Mouse (Mus musculus) spleen, adult 2 months (tissue): Measurements from ENCODE around the gene Rnf207. TPM values are rescaled to one million over a fixed set of nuclear protein-coding genes. Genes with fewer than 3 reads are reported as not detected.
A peak's percentile ranks its signal among the peaks of the same experiment; 100 is the strongest.

Experiments
- DNase-seq, 2 experiments: peaks; one replicate each; pipeline versions ENCODE4 v3.0.0 to v3.0.0-alpha.2; 2012 to 2021; ENCODE audit warnings: low spot score in 2 of 2, low read depth in 1 of 2
- H3K27ac ChIP-seq: fragments of 200-500 bp; 2 replicates; pipeline ENCODE4 v1.5.1; 2012; ENCODE audit warnings: low read length, inconsistent platforms; ENCODE audit not compliant: insufficient read depth
- H3K27me3 ChIP-seq: fragments of 200-500 bp; 2 replicates; pipeline ENCODE4 v1.6.1; 2012; ENCODE audit warnings: mild to moderate bottlenecking, moderate library complexity, low read length, inconsistent platforms; ENCODE audit not compliant: control insufficient read depth, insufficient read depth
- H3K36me3 ChIP-seq: fragments of 200-500 bp; 2 replicates; pipeline ENCODE4 v1.6.1; 2012; ENCODE audit warnings: mild to moderate bottlenecking, low read length, inconsistent platforms; ENCODE audit not compliant: control insufficient read depth, insufficient read depth
- H3K4me1 ChIP-seq: fragments of 200-500 bp; 2 replicates; pipeline ENCODE4 v1.6.1; 2011; ENCODE audit warnings: inconsistent platforms; ENCODE audit not compliant: control insufficient read depth, insufficient read depth, insufficient read length
- H3K4me3 ChIP-seq: fragments of 200-500 bp; 2 replicates; pipeline ENCODE4 v1.5.1; 2011; ENCODE audit warnings: mild to moderate bottlenecking, inconsistent platforms; ENCODE audit not compliant: insufficient read depth, insufficient read length; ENCODE audit errors: extremely low read depth
- CTCF ChIP-seq: fragments of 200-500 bp; IDR thresholded peaks from 2 replicates; pipeline ENCODE4 v1.5.1; 2011; ENCODE audit warnings: mild to moderate bottlenecking, inconsistent platforms; ENCODE audit not compliant: insufficient read depth, insufficient read length, insufficient replicate concordance; ENCODE audit errors: extremely low read depth
- POLR2A ChIP-seq: fragments of 200-500 bp; IDR thresholded peaks from 2 replicates; pipeline ENCODE4 v1.6.1; 2011; ENCODE audit warnings: low read depth, low read length, inconsistent platforms
- WGBS: fragments of 180-500 bp; shearing (Covaris S2); methylation state at CpG from one replicate; pipeline ENCODE4 v1.1.7; 2018; 5-methylcytosine and 5-hydroxymethylcytosine counted together
- polyA plus RNA-seq: library from polyadenylated mRNA; depleted of rRNA; stranded (reverse); fragments of >200 nt; gene quantifications from 2 replicates; pipeline ENCODE4 v1.2.3, GENCODE M21; 2012

Gene Rnf207
- polyA plus RNA-seq, 1 experiment = 0.08 TPM

DNA sequence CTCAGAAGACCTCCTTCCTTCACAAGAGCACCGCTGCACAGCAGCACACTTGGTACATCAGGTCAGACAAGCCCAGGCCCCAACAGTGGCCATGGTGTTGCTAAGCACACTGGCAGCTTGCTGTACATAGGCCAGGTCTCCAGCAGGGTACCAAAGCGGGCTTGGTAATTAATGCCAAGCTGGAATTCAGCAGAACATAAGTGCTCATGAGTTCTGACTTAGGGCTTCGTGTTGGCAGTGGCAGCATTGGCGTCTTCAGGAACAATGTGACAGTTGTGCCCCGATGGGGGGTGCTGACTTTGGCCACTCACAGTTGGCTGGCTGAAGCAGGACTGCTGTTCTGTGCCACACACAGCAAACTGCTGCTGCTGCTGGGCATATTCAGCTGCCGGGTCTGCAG is 14.1 kb downstream of the Rnf207 start:
- WGBS = 94% methylated on average over 6 of the region's 6 CpGs

DNA sequence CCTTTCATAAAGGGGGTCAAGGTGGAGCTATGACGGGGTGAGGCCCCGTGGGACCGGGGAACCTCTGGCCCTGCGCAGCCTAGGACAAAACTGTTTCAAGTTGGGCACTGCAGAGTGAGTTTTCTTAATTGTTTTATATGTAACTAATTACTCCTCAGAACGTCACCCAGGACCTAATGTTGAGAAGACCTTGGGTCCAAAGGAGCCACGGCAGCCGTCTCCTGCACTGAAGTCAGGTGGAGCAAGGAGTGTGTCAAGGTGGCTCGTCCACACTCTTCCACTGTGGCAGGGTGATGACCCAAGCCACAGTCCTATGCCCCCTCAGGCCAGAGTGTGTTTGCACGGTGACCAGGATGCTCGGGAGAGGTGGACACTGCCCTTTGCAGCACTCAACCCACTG is 15.6 kb downstream of the Rnf207 start:
- peaks cover 22% of the 10 kb centered on the region for H3K36me3 ChIP-seq
- peaks cover 3% of the 10 kb centered on the region; the same call in 1 of the 2 replicates for H3K4me1 ChIP-seq
- 95% methylated on average over 10 of the region's 10 CpGs for WGBS
- H3K4me3 ChIP-seq = no peak overlapping the region
- no peaks in the 10 kb centered on the region for H3K27me3 ChIP-seq
- TF ChIP-seq POLR2A (no peak), CTCF (no peak)
- H3K27ac ChIP-seq = no peak overlapping the region
- no peak for DNase-seq

More for the DNA sequence above, 14.1 kb downstream of the Rnf207 start:
- H3K36me3 ChIP-seq = peaks cover 22% of the 10 kb centered on the region
- no peaks in the 10 kb centered on the region for H3K27me3 ChIP-seq
- no peak for TF ChIP-seq POLR2A
- TF ChIP-seq CTCF = no peak
- DNase-seq = no peak
- no peak overlapping the region for H3K27ac ChIP-seq
- no peak overlapping the region for H3K4me3 ChIP-seq
- H3K4me1 ChIP-seq = peaks cover 3% of the 10 kb centered on the region; the same call in 1 of the 2 replicates

DNA sequence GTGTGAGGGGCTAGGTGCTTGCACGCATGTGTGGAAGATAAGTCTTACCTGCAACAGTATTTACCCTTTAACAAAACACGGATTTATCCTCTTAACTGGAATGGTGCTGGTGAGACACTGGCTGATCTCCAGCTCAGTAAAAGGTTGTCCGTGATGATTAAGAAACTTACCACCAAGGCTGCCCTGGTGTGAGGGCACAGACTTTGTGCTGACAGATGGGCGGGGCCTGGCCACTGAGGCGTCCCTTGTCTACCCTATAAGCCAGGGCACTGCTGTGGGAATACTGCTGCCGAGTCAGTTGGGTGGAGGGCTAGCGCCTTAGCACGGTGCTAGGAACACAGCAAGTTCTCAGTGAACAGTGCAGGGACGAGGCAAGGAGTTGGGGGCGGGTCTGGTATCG is 16.8 kb downstream of the Rnf207 start:
- Histone ChIP-seq H3K4me3 (no peak overlapping the region), H3K36me3 (peaks cover 21% of the 10 kb centered on the region), H3K4me1 (peaks cover 8% of the 10 kb centered on the region), H3K27ac (no peak overlapping the region), H3K27me3 (no peaks in the 10 kb centered on the region)
- TF ChIP-seq POLR2A = no peak
- no peak for TF ChIP-seq CTCF
- 88% methylated on average over 11 of the region's 11 CpGs for WGBS
- DNase-seq = no peak

DNA sequence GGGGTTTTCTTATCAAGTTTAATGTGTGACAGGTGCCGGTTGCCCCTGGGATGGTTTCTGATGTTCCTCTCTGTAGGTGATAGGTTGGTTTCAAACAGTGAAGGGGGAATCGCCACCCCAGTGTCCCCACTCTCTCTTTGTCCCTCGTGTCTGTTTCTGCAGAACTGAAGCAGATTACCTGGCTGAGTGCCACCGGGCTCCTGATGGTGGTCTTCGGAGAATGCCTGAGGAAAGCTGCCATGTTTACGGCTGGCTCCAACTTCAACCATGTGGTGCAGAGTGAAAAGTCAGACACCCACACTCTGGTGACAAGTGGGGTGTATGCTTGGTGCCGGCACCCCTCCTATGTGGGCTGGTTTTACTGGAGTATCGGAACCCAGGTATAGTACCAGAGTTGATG is 18.4 kb downstream of the Rnf207 start:
- WGBS = 89% methylated on average over 8 of the region's 8 CpGs
- TF ChIP-seq POLR2A (no peak), CTCF (no peak)
- Histone ChIP-seq H3K27me3 (no peaks in the 10 kb centered on the region), H3K27ac (no peak overlapping the region), H3K4me1 (peaks cover 10% of the 10 kb centered on the region), H3K4me3 (no peak overlapping the region), H3K36me3 (peaks cover 21% of the 10 kb centered on the region)
- no peak for DNase-seq

DNA sequence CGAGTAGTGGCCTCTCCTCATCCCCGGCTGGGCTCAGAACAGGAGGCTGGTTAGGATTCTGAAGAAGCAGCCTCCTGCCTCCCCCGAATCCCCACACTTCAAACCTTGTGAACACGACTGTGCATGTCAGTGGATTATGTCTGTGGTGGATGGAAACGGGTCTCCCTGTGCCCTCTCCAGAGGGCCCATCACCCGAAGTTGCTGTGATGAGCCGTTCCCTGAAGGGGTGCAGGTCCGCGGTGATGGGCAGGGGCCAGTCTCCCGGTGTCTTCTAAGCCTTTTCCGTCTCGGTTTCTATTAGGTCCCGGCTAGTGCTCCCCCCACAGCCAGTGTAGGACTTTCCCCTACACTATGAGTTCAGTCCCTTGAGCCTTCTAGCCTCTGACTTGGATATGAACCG is 20.0 kb downstream of the Rnf207 start:
- WGBS = 91% methylated on average over 14 of the region's 14 CpGs
- Histone ChIP-seq H3K4me3 (no peak overlapping the region), H3K27ac (no peak overlapping the region), H3K27me3 (no peaks in the 10 kb centered on the region), H3K36me3 (peaks cover 14% of the 10 kb centered on the region), H3K4me1 (peaks cover 10% of the 10 kb centered on the region)
- no peak for TF ChIP-seq CTCF
- no peak for TF ChIP-seq POLR2A
- no peak for DNase-seq

DNA sequence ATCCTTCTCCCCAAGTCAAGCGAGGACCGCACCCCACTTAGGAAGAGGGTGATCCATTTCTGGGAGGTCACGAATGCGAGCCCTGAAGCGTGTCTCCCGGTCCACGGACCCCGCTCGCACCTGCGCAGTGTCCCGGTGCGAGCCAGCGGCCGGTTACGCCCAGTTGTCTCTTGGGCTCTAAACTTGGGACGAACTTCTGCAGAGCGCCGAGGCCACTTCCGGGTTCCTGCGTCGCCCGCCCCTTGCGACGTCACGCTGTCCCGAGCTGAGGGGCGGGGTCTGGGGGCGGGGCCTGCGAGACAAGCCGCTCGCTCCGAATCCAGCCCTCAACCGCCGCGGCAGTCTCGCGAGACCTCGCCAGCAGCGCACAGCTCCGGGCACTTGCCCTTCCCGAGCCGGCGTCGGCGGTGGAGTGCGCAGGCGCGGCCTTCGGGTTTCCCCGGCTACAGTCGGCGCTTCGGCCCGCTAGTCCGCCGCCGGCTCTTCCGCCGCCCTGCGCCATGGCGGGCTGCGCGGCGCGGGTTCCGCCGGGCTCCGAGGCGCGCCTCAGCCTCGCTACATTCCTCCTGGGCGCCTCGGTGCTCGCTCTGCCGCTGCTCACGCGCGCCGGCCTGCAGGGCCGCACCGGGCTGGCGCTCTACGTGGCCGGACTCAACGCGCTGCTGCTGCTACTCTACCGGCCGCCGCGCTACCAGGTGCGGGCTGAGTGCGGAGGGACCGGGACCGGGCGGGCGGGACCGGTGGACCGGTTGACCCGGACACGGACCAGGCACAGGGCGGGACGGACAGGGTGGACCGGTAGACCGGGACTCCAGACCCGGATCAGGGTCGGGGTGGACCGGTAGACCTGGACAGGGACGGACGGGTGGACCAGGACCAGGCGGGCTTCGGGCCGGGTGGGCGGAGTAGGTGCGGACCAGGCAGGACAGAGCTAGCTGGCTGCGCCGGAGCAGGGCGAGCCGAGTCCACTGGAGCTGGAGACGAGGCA is 21.6 kb downstream of the Rnf207 start, which contains the start of gene Icmt:
Gene Icmt (plus strand): TSS at position 354 of the 988 bp plus-strand sequence.
- peak within 1 kb of the TSS; percentile 86 for H3K27ac ChIP-seq
- WGBS = under 1% methylated on average over 118 of the region's 119 CpGs
- H3K36me3 ChIP-seq = peaks cover 4% of the 10 kb centered on the region; the same call in 1 of the 2 replicates
- H3K4me1 ChIP-seq = peaks cover 10% of the 10 kb centered on the region
- H3K27me3 ChIP-seq = 0 out of 2 replicates have a peak, but pooled peaks cover 2% of the 10 kb centered on the region
- no peak for TF ChIP-seq CTCF
- peak; percentile 87 for TF ChIP-seq POLR2A
- DNase-seq = peak; percentile 97 to 100
- H3K4me3 ChIP-seq = peak within 1 kb of the TSS; percentile 89

DNA sequence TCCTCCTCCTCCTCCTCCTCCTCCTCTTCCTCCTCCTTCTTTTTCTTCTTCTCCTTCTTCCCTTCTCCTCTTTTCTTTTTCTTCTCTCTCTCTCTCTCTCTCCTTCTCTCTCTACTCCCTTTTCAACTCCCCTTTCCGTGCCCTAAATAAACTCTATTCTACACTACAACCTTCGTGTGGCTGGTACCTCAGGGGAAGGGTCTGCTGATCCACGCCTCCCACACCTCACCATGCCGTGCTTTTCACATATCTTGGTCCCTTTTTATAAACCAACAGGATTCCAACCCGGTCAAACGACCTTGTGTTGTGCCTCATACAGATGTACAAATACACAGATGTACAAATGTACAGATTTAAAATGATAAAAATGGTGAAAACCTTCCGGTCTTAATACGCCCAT is 22.4 kb downstream of the Rnf207 start:
- WGBS = 7% methylated on average over 8 of the region's 8 CpGs
- peaks cover 10% of the 10 kb centered on the region for H3K4me1 ChIP-seq
- DNase-seq = no peak

More for the DNA sequence above, 22.4 kb downstream of the Rnf207 start:
- Histone ChIP-seq H3K4me3 (peak overlapping the region; percentile 81), H3K27ac (peak overlapping the region; percentile 86; the same call in 1 of the 2 replicates), H3K36me3 (peaks cover 1% of the 10 kb centered on the region; the same call in 1 of the 2 replicates), H3K27me3 (peaks cover 5% of the 10 kb centered on the region)
- no peak for TF ChIP-seq POLR2A
- TF ChIP-seq CTCF = no peak
